Mouse (Mus musculus): Measurements from ENCODE around the gene Gpr25. TPM values are rescaled to one million over a fixed set of nuclear protein-coding genes. Genes with fewer than 3 reads are reported as not detected.

Gene Gpr25
- total RNA-seq, 2 experiments from 2014 or later: not detected

GRCm38 (mm10) chr1:136232986-136233790 is 27.5 kb downstream of the Gpr25 start:
- no peak for DNase-seq

GRCm38 (mm10) chr1:136232285-136232926 is 28.3 kb downstream of the Gpr25 start:
- DNase-seq: no peak

- no peak for DNase-seq
These were observed 29.1 kb downstream of the Gpr25 start for GRCm38 (mm10) chr1:136231596-136231995.

- no peak for DNase-seq
These were observed 30.5 kb downstream of the Gpr25 start for GRCm38 (mm10) chr1:136230201-136230600.

- DNase-seq: peak in 1 of 2 experiments; percentile 11
These were observed 31.7 kb downstream of the Gpr25 start for GRCm38 (mm10) chr1:136229040-136229373.

GRCm38 (mm10) chr1:136228328-136229039 is 32.2 kb downstream of the Gpr25 start:
- peak; percentile 71 to 79 for DNase-seq

- DNase-seq: peak; percentile 79 to 82
These were observed 32.8 kb downstream of the Gpr25 start for GRCm38 (mm10) chr1:136227870-136228269.

GRCm38 (mm10) chr1:136226626-136227025 is 34.0 kb downstream of the Gpr25 start:
- no peak for DNase-seq

GRCm38 (mm10) chr1:136225846-136226245 is 34.8 kb downstream of the Gpr25 start:
- DNase-seq: no peak

GRCm38 (mm10) chr1:136223758-136224342 is 36.8 kb downstream of the Gpr25 start:
- DNase-seq: no peak

- no peak for DNase-seq
These were observed 38.3 kb downstream of the Gpr25 start for GRCm38 (mm10) chr1:136222386-136222785.

- no peak for DNase-seq
These were observed 40.4 kb downstream of the Gpr25 start for GRCm38 (mm10) chr1:136220037-136220871.

GRCm38 (mm10) chr1:136214304-136214703 is 46.4 kb downstream of the Gpr25 start:
- no peak for DNase-seq

- DNase-seq: peak in 1 of 2 experiments; percentile 39
These were observed 47.9 kb downstream of the Gpr25 start, which contains the start of gene Mroh3 for GRCm38 (mm10) chr1:136212803-136213202. TSS of gene Mroh3 (minus strand) at chr1:136212828.

Other genes with a start within 250 kb of the Gpr25 start
- not detected for gene Ascl5, start 210.1 kb downstream of the Gpr25 start, total RNA-seq (2021)
- gene Cacna1s, start 208.1 kb downstream of the Gpr25 start, total RNA-seq (2021): under 1 TPM; 0.10 to 0.23 TPM
- 1 to 10 TPM; 2.4 TPM for gene Kif21b, start 129.5 kb downstream of the Gpr25 start, total RNA-seq (2021)
- not detected for gene Mroh3, start 48.0 kb downstream of the Gpr25 start, total RNA-seq (2021)
- gene Inava, start 26.6 kb downstream of the Gpr25 start, total RNA-seq (2021): not detected
- gene Camsap2, start 85.2 kb upstream of the Gpr25 start, total RNA-seq (2021): 10 to 100 TPM; 39.0 to 46.4 TPM
- gene Ddx59, start 154.4 kb upstream of the Gpr25 start, total RNA-seq (2021): 10 to 100 TPM; 10.5 to 14.8 TPM
- under 1 TPM; 0.73 to 0.79 TPM for gene Kif14, start 205.5 kb upstream of the Gpr25 start, total RNA-seq (2021)

Data from adrenal gland, postnatal 36 days (tissue).